21 mouse cellular contexts compared by ENCODE assay signal in genomic region chr7:34781217-34781616, GRCm38 (mm10). TPM values are rescaled to one million over a fixed set of nuclear protein-coding genes. Genes with fewer than 3 reads are reported as not detected.
A peak's percentile ranks its signal among the peaks of the same experiment; 100 is the strongest.
DNase-seq lines count a peak whose midpoint lies in the region; ATAC-seq and TF ChIP-seq lines count a peak whose summit lies in the region.
"Had no signal": no experiment of that assay in that cellular context is flagged by ENCODE, and none has a peak within 500 bp of the region (broad histone marks: within the 10 kb centered on the region; RNA-seq: fewer than 3 reads in every experiment).

No protein-coding gene starts in this region.

- no peak overlapping the region for H3K4me3 ChIP-seq in forebrain, embryonic 11.5 days (ENCODE audit: low read depth, low read length)
- no peak overlapping the region for H3K4me3 ChIP-seq in forebrain, embryonic 15.5 days
- no peak overlapping the region for H3K4me3 ChIP-seq in layer of hippocampus, adult 2 months
- no peak overlapping the region for H3K4me3 ChIP-seq in midbrain, postnatal 0 days (ENCODE audit: low read depth, low read length)
- no peak overlapping the region for H3K4me3 ChIP-seq in midbrain, embryonic 11.5 days (ENCODE audit: low read depth, low read length)
- H3K4me3 ChIP-seq: embryonic facial prominence, embryonic 15.5 days; forebrain, embryonic 12.5 days; heart, embryonic 12.5 days; liver, embryonic 15.5 days; midbrain, embryonic 13.5 days; myocyte had no signal

- no peak overlapping the region for H3K9ac ChIP-seq in forebrain, embryonic 11.5 days (ENCODE audit: low read length)
- H3K9ac ChIP-seq in forebrain, embryonic 15.5 days (replicated peaks), result no peak overlapping the region
- H3K9ac ChIP-seq in midbrain, postnatal 0 days (replicated peaks; ENCODE audit: low read length, poor library complexity, severe bottlenecking), result no peak overlapping the region
- H3K9ac ChIP-seq in midbrain, embryonic 11.5 days (ENCODE audit: low read length), result no peak overlapping the region
- H3K9ac ChIP-seq: embryonic facial prominence, embryonic 15.5 days; forebrain, embryonic 12.5 days; heart, embryonic 12.5 days; liver, embryonic 15.5 days; midbrain, embryonic 13.5 days had no signal

- H3K9me3 ChIP-seq in forebrain, embryonic 11.5 days (ENCODE audit: control insufficient read depth, low read length), result no peaks in the 10 kb centered on the region
- H3K9me3 ChIP-seq in forebrain, embryonic 15.5 days, result no peaks in the 10 kb centered on the region
- H3K9me3 ChIP-seq in midbrain, postnatal 0 days (ENCODE audit: low read length), result no peaks in the 10 kb centered on the region
- H3K9me3 ChIP-seq in midbrain, embryonic 11.5 days (ENCODE audit: control insufficient read depth, low read length), result no peaks in the 10 kb centered on the region
- H3K9me3 ChIP-seq: embryonic facial prominence, embryonic 15.5 days; forebrain, embryonic 12.5 days; liver, embryonic 15.5 days; midbrain, embryonic 13.5 days had no signal

- H3K36me3 ChIP-seq in forebrain, embryonic 11.5 days (ENCODE audit: control insufficient read depth, insufficient read depth, low read length), result no peaks in the 10 kb centered on the region
- no peaks in the 10 kb centered on the region for H3K36me3 ChIP-seq in forebrain, embryonic 15.5 days
- H3K36me3 ChIP-seq in midbrain, postnatal 0 days (ENCODE audit: insufficient read depth, low read length), result no peaks in the 10 kb centered on the region
- H3K36me3 ChIP-seq in midbrain, embryonic 11.5 days (ENCODE audit: control insufficient read depth, insufficient read depth, low read length), result no peaks in the 10 kb centered on the region
- H3K36me3 ChIP-seq: embryonic facial prominence, embryonic 15.5 days; forebrain, embryonic 12.5 days; heart, embryonic 12.5 days; liver, embryonic 15.5 days; midbrain, embryonic 13.5 days had no signal

- peak; percentile 62 for TF ChIP-seq CTCF in layer of hippocampus, adult 2 months (conservative IDR thresholded peaks at IDR 0.05)
- TF ChIP-seq CTCF in midbrain, postnatal 0 days (IDR thresholded peaks at IDR 0.05), result peak; percentile 46

- no peak overlapping the region for H3K27ac ChIP-seq in forebrain, embryonic 11.5 days (ENCODE audit: low read depth, low read length)
- no peak overlapping the region for H3K27ac ChIP-seq in forebrain, embryonic 15.5 days (replicated peaks)
- no peak overlapping the region for H3K27ac ChIP-seq in layer of hippocampus, adult 2 months
- H3K27ac ChIP-seq in midbrain, postnatal 0 days (ENCODE audit: low read depth, low read length), result no peak overlapping the region
- H3K27ac ChIP-seq in midbrain, embryonic 11.5 days (ENCODE audit: low read depth, low read length), result no peak overlapping the region
- H3K27ac ChIP-seq: embryonic facial prominence, embryonic 15.5 days; forebrain, embryonic 12.5 days; liver, embryonic 15.5 days; midbrain, embryonic 13.5 days had no signal

- 93% methylated on average over 2 of the region's 2 CpGs for WGBS in forebrain, embryonic 11.5 days
- WGBS in forebrain, embryonic 15.5 days, result 97% methylated on average over 2 of the region's 2 CpGs
- 94% methylated on average over 2 of the region's 2 CpGs for WGBS in midbrain, postnatal 0 days
- WGBS in midbrain, embryonic 11.5 days, result 94% methylated on average over 2 of the region's 2 CpGs

- no peaks in the 10 kb centered on the region for H3K27me3 ChIP-seq in forebrain, embryonic 11.5 days (ENCODE audit: control insufficient read depth, insufficient read depth, low read length)
- H3K27me3 ChIP-seq in forebrain, embryonic 15.5 days, result no peaks in the 10 kb centered on the region
- no peaks in the 10 kb centered on the region for H3K27me3 ChIP-seq in midbrain, postnatal 0 days (ENCODE audit: insufficient read depth, low read length)
- no peaks in the 10 kb centered on the region for H3K27me3 ChIP-seq in midbrain, embryonic 11.5 days (ENCODE audit: control insufficient read depth, insufficient read depth, low read length)
- H3K27me3 ChIP-seq: embryonic facial prominence, embryonic 15.5 days; heart, embryonic 12.5 days; liver, embryonic 15.5 days; midbrain, embryonic 13.5 days had no signal

- ATAC-seq in forebrain, embryonic 11.5 days (replicated peaks; ENCODE audit: low FRiP score), result no peak
- no peak for ATAC-seq in forebrain, embryonic 15.5 days (replicated peaks)
- ATAC-seq in midbrain, postnatal 0 days (ENCODE audit: low FRiP score), result no peak
- no peak for ATAC-seq in midbrain, embryonic 11.5 days (ENCODE audit: low FRiP score)
- ATAC-seq: hindbrain, embryonic 16.5 days; midbrain, embryonic 13.5 days had no signal

- no peak overlapping the region for H3K4me2 ChIP-seq in forebrain, embryonic 11.5 days (ENCODE audit: low read depth, low read length, severe bottlenecking)
- no peak overlapping the region for H3K4me2 ChIP-seq in forebrain, embryonic 15.5 days (replicated peaks)
- H3K4me2 ChIP-seq in midbrain, postnatal 0 days (ENCODE audit: low read depth, low read length, poor library complexity, severe bottlenecking), result no peak overlapping the region
- no peak overlapping the region for H3K4me2 ChIP-seq in midbrain, embryonic 11.5 days
- H3K4me2 ChIP-seq: embryonic facial prominence, embryonic 15.5 days; forebrain, embryonic 12.5 days; heart, embryonic 12.5 days; liver, embryonic 15.5 days; midbrain, embryonic 13.5 days had no signal

- peak; percentile 44 for DNase-seq in forebrain, embryonic 11.5 days (ENCODE audit: low spot score)
- no peak for DNase-seq in layer of hippocampus, adult 2 months (ENCODE audit: low spot score in 2 of 2)
- no peak for DNase-seq in layer of hippocampus, postnatal 14 days (ENCODE audit: low spot score in 2 of 2)
- DNase-seq in midbrain, postnatal 0 days (ENCODE audit: low spot score), result no peak
- DNase-seq in midbrain, embryonic 11.5 days (ENCODE audit: low spot score, missing footprints), result no peak
- DNase-seq in testis, postnatal 14 days (ENCODE audit: low spot score), result peak; percentile 25
- DNase-seq in cerebellum, adult 11-12 months, result no peak
- DNase-seq: cerebellum, postnatal 14 days; embryo, embryonic 11 days; heart, postnatal 36 days; kidney, adult 9 months; layer of hippocampus, postnatal 36 days; left cerebral cortex, postnatal 4 days had no signal

- no peaks in the 10 kb centered on the region for H3K4me1 ChIP-seq in forebrain, embryonic 11.5 days (replicated peaks; ENCODE audit: control insufficient read depth, insufficient read depth, low read length)
- H3K4me1 ChIP-seq in forebrain, embryonic 15.5 days, result peaks cover 17% of the 10 kb centered on the region
- H3K4me1 ChIP-seq in midbrain, postnatal 0 days (ENCODE audit: insufficient read depth, low read length), result peaks cover 4% of the 10 kb centered on the region; the same call in 1 of the 2 replicates
- no peaks in the 10 kb centered on the region; the same call in 1 of the 2 replicates for H3K4me1 ChIP-seq in midbrain, embryonic 11.5 days (ENCODE audit: control insufficient read depth, insufficient read depth, low read length)
- H3K4me1 ChIP-seq: liver, embryonic 15.5 days had no signal

RNA-seq across cellular contexts. Expression of gene Chst8, which starts 31.3 kb away (rescaled TPM):
- polyA plus RNA-seq in forebrain, embryonic 11.5 days (2014; fragmentation: Nextera tagmentation; extraction: Ambion mirVana), result 11.4 and 12.0 TPM in 2 replicates
- polyA plus RNA-seq in forebrain, embryonic 15.5 days (2015; fragmentation: Nextera tagmentation; extraction: Ambion mirVana), result 8.8 and 9.6 TPM in 2 replicates
- 10 to 100 TPM; 25.7 to 39.9 TPM for total RNA-seq in layer of hippocampus, adult 2 months (2021)
- 10 to 100 TPM; 29.6 to 34.3 TPM for total RNA-seq in layer of hippocampus, postnatal 14 days (2021)
- 17.4 and 20.1 TPM in 2 replicates for total RNA-seq in midbrain, postnatal 0 days (2014; rRNA removed)
- 13.5 and 16.2 TPM in 2 replicates for polyA plus RNA-seq in midbrain, postnatal 0 days (2015; fragmentation: Nextera tagmentation; extraction: Ambion mirVana)
- polyA plus RNA-seq in midbrain, embryonic 11.5 days (2014; fragmentation: Nextera tagmentation; extraction: Ambion mirVana), result 9.6 and 10.1 TPM in 2 replicates
- polyA plus RNA-seq: myocyte had no signal

Comparison
In these comparisons a context has a peak if more than half of its experiments do, and no peak if none do; other contexts are left out.
1. DNase-seq: peak in forebrain, embryonic 11.5 days (single experiment) and testis, postnatal 14 days (single experiment); none in layer of hippocampus, adult 2 months (0 of 2), layer of hippocampus, postnatal 14 days (0 of 2), midbrain, postnatal 0 days (single experiment), midbrain, embryonic 11.5 days (single experiment) and cerebellum, adult 11-12 months (single experiment).